Mouse (Mus musculus): ENCODE results near the gene Rab11fip2.

Gene Rab11fip2

GRCm38 (mm10) chr19:59860799-59861198 lies 82.7 kb downstream of the Rab11fip2 start:
- no peak for DNase-seq (ENCODE audit: low spot score in 2 of 2)

GRCm38 (mm10) chr19:59853061-59853460 lies 90.4 kb downstream of the Rab11fip2 start:
- DNase-seq (ENCODE audit: low spot score in 2 of 2) = no peak

All from spleen, postnatal 4 days (tissue).